Mouse (Mus musculus): ENCODE data around the gene Afap1. TPM values are rescaled to one million over a fixed set of nuclear protein-coding genes. Genes with fewer than 3 reads are reported as not detected.

Gene Afap1
- total RNA-seq, 1 experiment from 2014 or later, result 20.8 TPM

DNA sequence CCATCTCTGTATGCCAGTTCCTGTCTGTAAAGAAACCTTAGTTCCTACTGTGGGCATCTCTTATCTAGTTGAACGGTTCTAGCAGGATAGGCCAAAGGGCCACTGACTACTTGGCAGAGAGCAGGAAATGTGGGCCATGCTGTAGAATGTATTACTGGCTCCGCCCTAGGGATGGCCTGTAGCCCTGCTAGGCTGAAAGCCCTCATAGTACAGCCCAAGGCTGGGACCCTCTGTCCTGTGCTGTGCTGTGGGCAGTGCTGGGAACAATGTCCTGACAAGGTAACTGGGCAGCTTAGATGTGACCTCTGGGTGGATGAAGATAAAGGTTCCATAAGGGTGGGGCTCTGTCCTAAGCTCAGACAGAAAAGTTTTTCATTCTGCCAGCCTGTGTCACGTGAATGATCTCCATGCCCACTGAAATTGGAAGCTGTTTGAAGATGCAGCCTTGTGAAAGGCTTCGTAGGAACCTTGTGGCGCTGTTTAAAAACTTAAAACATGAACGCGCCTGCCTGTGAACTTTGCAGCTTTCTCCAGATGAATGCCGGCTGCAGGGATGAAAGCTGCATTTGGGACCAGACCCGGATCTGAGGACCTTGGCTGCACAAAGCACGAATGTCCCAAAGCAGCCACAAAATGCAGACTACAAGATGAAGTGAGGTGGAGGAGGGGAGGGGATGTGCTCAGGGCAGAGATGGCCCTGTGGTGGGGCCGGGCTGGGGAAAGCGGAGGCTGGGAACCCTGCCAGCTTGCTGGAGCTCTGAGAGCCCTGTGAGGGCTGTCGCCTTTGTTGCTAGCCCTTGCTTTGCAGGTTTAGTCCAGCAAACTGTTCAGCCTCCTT is 147.5 kb downstream of the Afap1 start:
- DNase-seq, result peak; percentile 78

- DNase-seq, result no peak
Observed at GRCm38 (mm10) chr5:36041236-36041562, 148.1 kb downstream of the Afap1 start.

GRCm38 (mm10) chr5:36041756-36042155 is 148.6 kb downstream of the Afap1 start:
- no peak for DNase-seq

GRCm38 (mm10) chr5:36043154-36043553 is 150.0 kb downstream of the Afap1 start:
- DNase-seq, result no peak

Other genes starting within 250 kb of the Afap1 start
- gene Htra3, start 213.5 kb upstream of the Afap1 start, total RNA-seq (2021), result 49.7 TPM in 2 replicates
- gene Sh3tc1, start 153.3 kb upstream of the Afap1 start, total RNA-seq (2021), result 14.9 and 15.0 TPM in 2 replicates
- 3.0 and 4.0 TPM in 2 replicates for gene Ablim2, start 135.4 kb upstream of the Afap1 start, total RNA-seq (2021)

All from adrenal gland, postnatal 14 days (tissue).